Mouse (Mus musculus): ENCODE results near the gene Strbp.

The Strbp gene

DNA sequence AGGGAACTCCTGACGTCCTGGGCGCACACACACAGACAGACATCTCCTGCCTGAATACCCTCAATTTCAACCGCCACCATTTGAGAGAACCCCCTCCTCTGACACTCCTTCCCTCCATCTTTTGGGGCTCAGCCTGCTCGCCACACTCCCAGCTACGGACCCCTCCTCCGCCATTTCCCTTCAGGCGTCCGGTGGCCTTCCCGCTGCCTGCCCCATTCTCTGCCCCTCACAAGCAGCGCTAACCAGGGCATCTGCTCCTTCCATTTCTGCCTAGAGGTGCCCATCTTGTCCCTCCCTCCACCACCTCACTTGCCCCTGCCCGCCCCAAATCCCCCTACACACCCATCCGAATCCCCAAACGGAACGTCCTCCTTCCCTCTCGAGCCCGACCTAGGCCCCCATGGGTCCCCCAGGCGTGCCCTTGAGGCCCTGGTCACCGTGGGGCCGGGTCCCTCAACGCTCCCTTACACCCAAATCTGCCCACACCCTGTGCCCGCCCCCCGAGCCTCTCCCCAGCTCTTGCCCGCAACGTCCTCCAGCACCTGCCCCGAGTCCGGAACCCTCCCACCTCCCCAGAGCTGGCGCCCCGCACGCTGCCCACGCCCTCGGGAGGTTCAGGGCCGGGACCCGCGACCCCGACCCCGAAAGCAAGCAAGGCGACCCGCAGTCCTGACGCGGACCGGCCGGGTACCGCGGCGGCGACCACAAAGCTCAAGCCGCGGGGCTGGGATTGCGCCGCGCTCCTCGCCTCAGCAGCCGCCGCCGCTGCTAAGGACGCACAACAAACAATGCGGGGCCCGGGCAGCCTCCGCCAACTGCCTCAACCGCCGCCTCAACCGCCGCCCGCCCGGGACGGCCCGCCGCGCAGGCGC is 1.1 kb downstream of the Strbp start:
- in situ Hi-C loops (cut with MboI, MseI), result no loop called here

DNA sequence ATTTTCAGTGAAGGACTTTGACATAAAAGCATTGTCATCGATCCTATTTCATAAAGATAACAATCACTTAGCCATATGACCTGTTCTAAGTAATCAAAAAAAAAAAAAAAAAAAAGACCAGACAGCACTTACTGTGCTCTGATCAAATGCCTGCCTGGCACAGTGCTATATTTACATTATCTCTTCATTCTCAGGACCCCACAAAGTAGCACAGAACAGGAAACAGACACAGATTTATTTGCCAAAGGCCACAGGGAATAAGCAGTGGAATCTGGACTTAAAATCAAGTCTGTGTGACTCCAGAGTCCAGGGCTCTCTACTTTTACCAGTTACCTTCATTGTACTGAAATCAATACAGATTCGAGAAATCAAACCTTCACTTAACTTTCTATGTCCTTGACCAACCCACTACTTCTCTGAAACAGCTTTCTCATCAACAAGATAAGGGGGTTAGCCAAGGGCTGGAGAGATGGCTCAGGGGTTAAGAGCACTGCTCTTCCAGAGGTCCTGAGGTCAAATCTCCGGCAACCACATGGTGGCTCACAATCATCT is 14.5 kb downstream of the Strbp start:
- in situ Hi-C loops (cut with MboI, MseI), result no loop called here

DNA sequence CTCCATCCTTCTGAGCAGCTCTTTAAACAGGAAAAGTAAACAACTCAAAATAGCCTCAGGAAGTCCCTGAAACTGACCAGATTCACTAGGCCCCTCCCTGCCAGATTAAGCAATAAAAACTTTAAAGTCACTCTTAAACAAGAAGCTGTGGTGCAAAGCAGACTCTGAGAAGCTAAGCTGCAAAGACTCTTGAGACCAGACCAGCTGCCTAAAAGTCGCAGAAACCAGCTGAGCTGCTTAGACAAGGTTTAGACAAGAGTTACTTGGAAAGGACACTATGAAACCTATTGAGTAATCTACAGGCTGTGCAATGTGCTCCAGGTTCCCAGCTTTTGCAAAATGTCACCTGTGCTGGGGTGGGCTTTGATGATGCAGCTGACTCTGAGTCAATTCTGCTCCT is 16.6 kb downstream of the Strbp start:
- in situ Hi-C loops (cut with MboI, MseI), result no loop called here

DNA sequence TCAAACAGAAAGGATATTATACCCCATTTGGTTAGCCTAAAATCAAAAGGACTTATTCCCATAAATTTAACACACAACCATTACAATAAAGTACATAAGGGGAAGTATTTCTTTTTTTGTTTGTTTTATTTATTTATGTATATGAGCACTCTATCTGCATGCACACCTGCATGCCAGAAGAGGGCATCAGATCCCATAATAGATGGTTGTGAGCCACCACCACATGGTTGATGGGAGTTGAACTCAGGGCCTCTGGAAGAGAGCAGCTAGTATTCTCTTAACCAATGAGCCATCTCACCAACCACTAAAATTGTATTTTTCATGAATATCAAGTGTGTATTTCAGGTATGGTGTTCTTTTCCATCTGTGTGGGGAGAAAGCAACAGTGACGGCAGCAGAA is 18.8 kb downstream of the Strbp start:
- in situ Hi-C loops (cut with MboI, MseI), result no loop called here

DNA sequence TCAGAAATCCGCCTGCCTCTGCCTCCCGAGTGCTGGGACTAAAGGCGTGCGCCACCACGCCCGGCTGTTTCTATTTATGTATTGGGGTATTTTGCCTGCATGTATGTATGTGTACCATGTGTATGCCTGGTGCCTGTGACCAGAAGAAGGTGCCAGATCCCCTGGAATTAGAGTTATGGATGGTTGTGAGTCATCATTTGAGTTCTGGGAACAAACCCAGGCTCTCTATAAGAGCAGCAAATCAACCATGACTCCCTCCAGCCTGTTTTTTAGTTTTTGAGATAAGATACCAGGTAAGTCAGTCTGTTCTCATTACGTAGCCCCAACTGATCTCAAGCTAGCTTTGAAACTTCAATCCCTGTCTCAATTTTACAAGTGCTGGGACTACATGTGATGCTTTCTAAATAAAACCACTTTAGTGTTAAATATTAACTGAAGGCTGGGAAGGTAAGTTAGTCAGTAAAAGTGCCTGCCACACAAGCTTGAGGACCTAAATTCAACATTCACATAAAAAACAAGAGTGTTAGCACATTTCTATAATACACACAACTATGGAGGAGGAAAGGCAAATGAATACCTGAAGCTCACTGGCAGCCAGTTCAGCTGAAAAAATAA is 21.4 kb downstream of the Strbp start:
- in situ Hi-C loops (cut with MboI, MseI), result no loop called here

DNA sequence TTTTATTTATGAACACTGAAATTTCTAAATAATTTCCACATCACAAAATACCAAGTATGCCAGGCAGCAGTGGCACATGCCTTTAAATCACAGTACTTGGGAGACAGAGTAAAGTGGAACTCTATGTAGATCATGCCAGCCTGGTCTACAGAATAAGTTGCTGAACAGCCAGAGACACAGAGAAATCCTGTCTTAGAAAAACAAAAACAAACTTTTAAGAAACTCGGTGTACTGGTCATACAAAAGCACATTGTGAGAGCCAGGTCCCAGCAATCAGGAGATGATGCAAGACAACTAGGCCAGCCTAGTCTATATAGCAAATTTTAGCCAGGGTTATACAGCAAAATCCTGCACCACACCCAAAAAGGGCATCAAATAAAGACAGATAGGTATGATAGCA is 52.6 kb downstream of the Strbp start:
- in situ Hi-C loops (cut with MboI, MseI), result no loop called here

DNA sequence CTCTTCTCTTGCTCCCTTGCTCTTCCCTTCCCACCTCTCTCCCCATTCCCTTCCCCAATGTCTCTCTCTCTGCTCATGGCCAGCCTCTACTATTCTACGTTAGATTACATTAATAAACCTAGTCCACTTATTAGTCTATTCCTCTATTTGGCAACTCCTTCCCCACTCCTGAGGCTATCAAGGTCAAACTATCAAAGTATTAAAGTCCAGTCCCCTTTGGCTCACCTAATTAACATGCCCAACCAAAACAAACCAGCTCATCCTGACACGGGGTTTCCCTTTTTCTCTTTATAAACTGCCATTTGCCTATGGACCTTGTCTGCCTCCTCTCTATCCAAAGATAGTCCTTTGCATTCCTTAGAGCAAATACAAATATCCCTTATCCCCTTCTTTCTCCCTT is 54.1 kb downstream of the Strbp start:
- in situ Hi-C loops (cut with MboI, MseI), result no loop called here

DNA sequence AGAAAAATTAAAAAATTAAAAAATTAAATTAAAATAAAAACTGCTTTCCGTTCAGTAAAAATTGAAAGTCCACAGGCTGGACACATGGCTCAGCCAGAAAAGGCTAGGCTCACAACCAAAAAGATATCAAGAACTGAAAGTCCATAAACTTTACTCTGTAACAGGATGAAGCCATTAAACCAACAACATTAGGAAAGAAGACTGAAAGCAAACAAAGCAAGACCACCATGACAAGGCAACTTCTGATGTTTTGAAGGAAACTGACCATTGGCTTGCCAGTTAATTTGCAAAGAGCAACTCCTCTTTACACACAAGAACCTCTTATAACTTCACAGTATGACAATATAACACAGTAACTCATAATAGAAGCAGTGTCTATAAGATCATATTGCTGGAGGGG is 54.7 kb downstream of the Strbp start:
- in situ Hi-C loops (cut with MboI, MseI), result no loop called here

DNA sequence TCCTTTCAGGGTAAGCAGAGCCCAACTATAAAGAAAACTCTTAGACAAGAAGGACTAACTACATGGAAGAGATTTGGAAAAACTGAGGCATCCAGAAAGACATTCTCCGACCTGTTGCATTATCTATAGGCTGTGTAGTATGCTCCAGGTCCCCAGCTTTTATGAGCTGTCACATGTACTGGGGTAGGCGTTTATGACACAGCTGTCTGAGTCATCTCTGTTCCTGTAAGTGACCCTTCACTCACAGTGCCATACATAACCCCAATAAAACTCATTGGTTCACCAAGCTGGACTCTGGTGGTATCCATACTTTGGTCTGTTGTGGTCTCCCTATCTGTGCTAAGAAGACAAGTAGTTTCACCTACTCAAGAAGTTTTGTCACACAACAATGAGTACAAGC is 80.3 kb downstream of the Strbp start:
- in situ Hi-C loops (cut with MboI, MseI), result no loop called here

DNA sequence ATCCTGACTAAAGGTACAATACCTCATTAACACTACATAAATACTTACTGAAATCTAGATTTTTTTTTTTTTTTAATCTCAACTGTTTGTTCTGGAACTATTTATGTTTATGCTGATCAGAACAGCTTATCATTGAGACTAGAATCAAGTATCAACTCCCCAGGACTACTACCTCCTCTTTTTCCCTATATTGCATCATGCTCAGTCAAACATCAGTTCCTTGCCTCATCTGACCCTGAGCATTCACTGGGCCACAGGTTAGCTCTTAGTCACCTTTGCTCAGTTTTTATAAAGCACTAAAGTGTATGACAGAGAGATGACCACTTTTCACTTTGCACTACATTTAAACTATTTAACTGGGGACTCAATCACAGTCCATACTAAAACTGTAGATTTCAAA is 115.7 kb downstream of the Strbp start:
- in situ Hi-C loops (cut with MboI, MseI), result no loop called here

DNA sequence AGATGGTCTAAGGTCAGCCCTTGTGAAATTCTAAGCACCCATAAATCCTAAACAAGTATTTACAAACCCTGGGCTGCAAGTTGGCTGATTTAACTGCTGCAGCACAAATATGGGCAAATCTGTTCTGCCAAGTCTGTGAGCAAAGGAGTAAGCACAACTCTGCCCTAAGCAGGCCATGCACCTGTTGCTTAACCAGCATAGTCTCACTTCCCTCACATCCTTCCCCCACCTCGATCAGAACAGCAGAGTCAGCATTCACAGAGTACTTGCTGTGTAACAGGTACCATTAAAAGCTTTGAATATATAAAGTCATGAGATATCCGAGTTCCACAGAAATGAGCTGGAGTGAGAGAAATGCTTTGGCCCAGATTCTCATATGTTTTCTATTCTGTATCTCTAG is 125.5 kb downstream of the Strbp start:
- in situ Hi-C loops (cut with MboI, MseI), result no loop called here

DNA sequence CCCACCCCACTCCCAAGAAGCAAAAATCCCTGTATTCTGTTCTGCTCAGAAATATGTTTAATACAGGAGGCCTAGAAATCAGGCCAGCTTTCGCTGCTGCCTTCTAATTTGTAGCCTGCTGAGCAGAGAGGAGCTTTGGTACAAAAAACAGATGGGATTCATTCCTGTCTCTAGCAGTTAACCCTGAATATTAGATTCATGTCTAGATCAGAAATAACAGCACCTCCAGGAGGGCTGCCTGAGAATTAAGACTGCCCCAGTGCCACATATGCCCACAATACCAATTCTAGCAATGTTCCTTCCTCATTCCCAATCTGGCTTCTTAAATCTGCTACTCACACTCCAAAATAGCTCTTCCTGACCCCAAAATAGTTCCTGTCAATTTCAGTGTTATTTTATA is 127.0 kb downstream of the Strbp start:
- in situ Hi-C loops (cut with MboI, MseI), result no loop called here

DNA sequence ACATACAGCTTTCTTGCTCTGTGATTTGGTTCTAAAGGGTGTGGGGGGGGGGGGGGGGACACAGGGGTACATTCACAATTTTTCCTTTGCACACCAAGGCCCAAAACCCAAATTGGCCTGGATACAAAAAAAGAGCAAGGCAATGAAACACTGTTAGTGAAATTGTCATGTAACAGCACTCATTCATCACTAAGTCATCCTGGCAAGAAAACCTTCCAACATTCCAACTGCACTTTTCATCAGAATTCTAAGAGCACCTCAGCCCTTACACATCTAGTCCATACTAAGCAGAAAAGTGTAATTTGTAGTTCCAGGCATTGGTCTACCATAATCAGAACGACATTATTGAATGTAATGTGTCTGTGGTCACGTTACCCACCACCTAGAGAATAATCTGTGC is 131.5 kb downstream of the Strbp start:
- in situ Hi-C loops (cut with MboI, MseI), result no loop called here

DNA sequence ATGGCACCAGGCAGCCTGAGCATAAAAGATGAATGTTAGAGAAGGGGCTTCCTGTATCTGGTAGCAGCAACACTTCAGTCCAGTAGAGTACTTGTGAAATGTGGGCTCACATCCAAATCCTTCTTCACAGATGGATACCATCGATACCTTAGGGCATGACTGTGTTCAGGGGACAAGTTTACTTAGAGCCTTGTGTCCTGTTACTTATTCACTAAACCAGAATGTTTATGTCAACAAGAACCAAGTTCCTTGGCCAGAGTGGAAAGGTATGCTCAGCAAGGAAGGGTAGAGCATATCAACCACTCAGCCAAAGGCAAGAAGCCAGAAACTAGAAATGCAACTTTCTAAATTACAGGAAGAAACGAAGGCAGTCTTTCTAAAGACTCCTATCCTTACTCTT is 133.0 kb downstream of the Strbp start:
- in situ Hi-C loops (cut with MboI, MseI), result no loop called here

DNA sequence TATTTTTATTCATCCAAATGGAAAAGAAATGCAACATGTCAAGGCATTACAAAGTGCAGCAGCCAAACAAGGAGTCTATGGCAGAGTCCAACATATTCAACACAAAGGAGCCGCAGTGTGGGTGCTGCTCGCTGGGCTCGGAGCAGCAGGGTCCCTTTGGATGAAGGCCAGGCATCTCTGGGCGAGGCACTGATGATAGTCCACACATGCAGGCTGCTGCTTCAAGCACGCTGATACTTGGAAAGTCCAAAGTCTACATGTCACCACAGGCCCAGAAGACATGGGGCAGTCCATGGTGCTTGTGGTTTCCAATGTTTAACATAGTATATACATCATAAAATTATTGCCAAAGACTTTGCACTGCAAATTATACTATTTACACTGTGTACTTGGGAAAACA is 133.8 kb downstream of the Strbp start:
- in situ Hi-C loops (cut with MboI, MseI), result no loop called here

DNA sequence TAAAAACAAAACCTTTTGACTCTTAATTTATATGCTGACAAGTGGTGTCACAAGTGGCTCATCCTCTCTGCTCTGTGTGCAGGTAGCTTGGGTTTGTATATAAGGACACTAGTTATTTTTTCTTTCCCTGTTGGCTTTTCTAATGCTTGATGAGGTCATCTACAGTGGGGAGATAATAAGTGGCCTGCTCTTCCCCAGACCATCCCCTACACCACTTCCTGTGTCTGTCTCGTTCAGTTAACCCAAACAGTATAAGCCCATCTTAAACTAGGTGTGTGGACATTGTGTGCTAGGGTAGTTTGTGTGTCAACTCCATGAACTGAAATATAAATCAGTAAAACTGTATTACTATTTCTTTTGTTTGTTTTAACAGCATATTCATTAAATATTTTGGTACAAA is 137.6 kb downstream of the Strbp start:
- in situ Hi-C loops (cut with MboI, MseI), result no loop called here

DNA sequence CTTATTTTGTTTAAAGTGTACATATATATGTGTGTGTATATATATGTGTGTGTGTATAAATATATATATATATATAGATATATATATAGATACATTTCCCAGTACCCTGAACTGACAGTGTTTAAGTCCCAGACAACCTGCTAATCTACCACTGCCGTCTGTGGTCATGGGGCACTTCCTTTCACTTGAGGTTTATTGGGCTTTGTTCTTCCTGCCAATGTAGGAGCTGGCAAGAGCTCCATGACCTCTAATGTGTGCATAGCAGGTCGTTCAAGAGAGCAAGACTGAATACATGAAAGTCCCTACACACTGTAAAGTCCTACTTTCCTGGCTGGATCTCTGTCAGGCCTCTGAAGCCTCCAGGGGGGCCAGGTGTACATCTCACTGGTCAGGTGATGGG is 138.1 kb downstream of the Strbp start:
- in situ Hi-C loops (cut with MboI, MseI), result no loop called here

DNA sequence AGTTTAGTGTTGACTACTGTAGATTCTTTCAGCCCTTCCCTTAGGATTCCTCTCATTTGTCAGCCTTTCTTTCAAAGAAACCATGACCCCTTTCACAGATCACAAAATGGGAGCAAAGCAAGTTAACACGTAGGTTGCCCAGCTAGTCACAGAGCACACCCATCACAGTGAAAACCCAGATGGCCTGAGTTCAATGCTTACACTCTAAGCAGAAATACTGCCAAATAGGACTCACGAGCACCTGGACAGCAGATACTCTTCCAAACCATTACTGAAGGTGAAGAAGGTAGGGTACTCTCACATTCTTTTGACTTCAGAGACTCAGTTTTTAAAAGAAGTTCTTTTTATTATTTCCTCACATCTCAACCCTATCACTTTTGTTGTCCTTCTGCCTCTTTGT is 147.3 kb downstream of the Strbp start:
- in situ Hi-C loops (cut with MboI, MseI), result no loop called here

DNA sequence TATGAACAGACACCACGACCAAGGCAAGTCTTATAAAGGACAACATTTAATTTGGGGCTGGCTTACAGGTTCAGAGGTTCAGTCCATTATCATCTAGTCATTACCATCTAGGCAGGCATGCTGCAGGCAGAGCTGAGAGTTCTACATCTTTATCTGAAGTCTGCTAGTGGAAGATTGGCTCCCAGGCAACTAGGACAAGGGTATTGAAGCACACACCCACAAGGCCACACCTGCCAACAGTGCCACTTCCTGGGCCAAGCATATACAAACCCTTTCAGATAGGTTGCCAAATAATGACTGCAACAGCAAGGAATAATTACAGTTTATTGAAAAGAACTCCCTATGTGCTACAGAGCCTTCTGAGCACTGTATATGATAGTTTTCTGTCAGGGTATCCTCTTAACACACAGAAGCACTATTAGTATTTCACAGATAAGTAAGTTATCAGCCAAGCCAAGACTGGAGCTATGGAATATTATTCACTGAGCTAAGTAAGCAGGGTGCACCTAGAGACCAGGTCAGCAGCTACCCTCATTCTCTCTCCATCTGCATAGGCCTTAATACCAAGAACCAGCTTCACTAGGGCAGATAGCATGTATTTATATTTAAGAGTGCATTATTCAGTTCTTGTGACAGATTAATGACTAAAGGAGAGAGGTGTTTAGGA is 154.2 kb downstream of the Strbp start:
- in situ Hi-C loops (cut with MboI, MseI), result no loop called here

DNA sequence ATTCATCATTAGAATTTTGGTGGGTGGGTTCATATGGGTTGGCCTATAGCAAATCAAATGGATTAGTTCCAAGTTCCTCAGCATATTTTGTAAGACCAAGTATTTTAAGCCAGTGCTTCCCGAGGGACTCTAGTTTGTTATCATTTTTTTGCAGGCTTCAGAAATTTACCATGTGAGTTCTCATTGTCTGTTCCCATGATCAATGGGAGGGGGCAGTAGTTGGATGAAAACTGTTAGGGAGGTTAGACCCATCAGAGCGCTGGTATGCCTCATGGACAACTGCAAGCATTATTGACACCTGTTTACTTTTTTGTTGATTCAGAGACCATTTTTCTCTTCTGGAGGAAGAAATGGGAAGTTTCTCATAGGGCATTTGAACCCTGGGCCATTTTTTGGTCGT is 172.0 kb downstream of the Strbp start:
- in situ Hi-C loops (cut with MboI, MseI), result no loop called here

DNA sequence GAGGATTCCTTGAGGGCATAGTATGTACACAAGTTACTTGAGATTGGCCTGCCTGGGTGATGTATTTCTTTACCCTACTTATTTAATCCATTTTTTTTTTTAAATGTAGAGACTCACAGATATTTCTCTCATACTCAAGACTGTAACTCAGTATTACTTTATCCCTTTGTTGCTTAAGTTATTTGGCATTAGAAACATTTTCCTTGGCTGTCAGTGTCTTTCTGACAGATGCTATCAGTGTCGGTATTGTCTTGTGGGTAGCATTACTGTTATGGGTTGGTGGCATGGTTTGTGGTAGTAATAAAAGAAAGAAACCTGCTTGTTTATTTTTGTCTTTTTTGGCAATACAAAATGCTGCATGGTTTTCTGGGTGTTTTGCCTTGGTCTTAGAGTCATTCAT is 172.9 kb downstream of the Strbp start:
- in situ Hi-C loops (cut with MboI, MseI), result no loop called here

DNA sequence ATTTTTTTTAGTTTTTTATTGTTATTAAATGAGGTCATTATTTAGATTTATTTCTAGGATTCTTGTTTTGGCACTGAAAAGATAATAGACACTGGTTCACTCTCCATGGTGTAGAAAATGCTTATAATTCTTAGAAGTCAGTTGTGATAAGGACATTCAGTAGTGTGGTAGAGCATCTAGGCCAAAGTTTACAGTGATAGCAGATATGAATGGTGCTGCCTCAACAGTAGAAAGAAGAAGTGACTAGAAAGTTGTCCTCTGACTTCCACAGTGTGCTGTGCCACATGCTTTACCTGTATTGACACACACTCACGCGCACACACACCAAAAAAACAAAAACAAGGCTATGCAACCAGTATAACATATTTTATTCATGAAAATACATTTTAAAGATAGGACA is 174.3 kb downstream of the Strbp start:
- in situ Hi-C loops (cut with MboI, MseI), result no loop called here

DNA sequence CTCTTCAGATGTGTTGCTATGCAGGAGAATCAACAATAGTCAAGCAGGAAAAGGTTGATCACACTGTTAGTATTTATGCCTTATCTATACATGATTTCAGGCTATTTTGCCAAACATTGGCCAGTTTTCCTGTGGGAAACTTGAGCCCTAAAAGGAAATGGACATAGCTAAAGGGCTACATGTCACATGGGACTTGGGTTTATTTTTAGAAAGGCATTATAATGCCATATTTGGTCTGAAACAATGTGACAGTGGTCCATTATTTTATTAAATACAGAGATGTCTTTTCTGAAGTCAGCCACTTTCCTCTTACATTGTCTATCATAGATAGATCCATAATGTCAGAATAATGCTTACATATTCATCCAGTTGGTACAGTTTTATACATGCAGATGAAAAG is 176.1 kb downstream of the Strbp start:
- in situ Hi-C loops (cut with MboI, MseI), result no loop called here
